Mouse (Mus musculus) right cerebral cortex, postnatal 36 days (tissue): ENCODE data around the gene Gm6268.

ENCODE experiments used
- DNase-seq, 2 experiments: peaks; one replicate each; pipeline ENCODE4 v3.0.0; 2022; ENCODE audit warnings: low spot score in 2 of 2, mixed read lengths in 1 of 2

The Gm6268 gene

GRCm38 (mm10) chrX:36400980-36401379, at the start of gene Gm6268:
Gene Gm6268 (plus strand): TSS chrX:36401280.
- DNase-seq, result no peak

GRCm38 (mm10) chrX:36352446-36352845, 48.6 kb upstream of the Gm6268 start:
- no peak for DNase-seq

GRCm38 (mm10) chrX:36385340-36385739, 15.7 kb upstream of the Gm6268 start:
- no peak for DNase-seq

- peak; percentile 36 to 68 for DNase-seq
These were observed 11.1 kb upstream of the Gm6268 start for GRCm38 (mm10) chrX:36389971-36390370.

GRCm38 (mm10) chrX:36390503-36390902, 10.6 kb upstream of the Gm6268 start:
- DNase-seq, result no peak

- peak in 1 of 2 experiments; percentile 14 for DNase-seq
These were observed 8.4 kb upstream of the Gm6268 start for GRCm38 (mm10) chrX:36392672-36393071.

- DNase-seq, result no peak
These were observed 7.8 kb upstream of the Gm6268 start for GRCm38 (mm10) chrX:36393279-36393678.

GRCm38 (mm10) chrX:36402316-36402715, 1.2 kb downstream of the Gm6268 start:
- DNase-seq, result no peak

- DNase-seq, result no peak
These were observed 18.1 kb downstream of the Gm6268 start for GRCm38 (mm10) chrX:36419153-36419552.

GRCm38 (mm10) chrX:36434993-36435392, 33.9 kb downstream of the Gm6268 start:
- no peak for DNase-seq

- no peak for DNase-seq
These were observed 36.9 kb downstream of the Gm6268 start for GRCm38 (mm10) chrX:36437932-36438331.
